Mouse (Mus musculus) limb, embryonic 14.5 days (tissue): ENCODE measurements at regions not wholly inside any gene's neighbourhood (a gene's known extent, or its start where the extent isn't known, plus 50 kb on each side); places are given as distances from the start of the nearest gene placed in this dataset.

Source experiments
- ATAC-seq: fragments of 200-750 bp; cut with Nextera tagmentation; 2 replicates; pipeline ENCODE4 v1.8.0; 2017; ENCODE audit warnings: low read depth, moderate number of reproducible peaks, moderate TSS enrichment; ENCODE audit not compliant: low FRiP score
- DNase-seq: peaks from one replicate; pipeline ENCODE4 v3.0.0-alpha.2; 2015; ENCODE audit warnings: low spot score
- H3K27ac ChIP-seq: fragments of 300-500 bp; sonication (generic); replicated peaks from 2 replicates; pipeline ENCODE4 v1.5.1; 2014; ENCODE audit warnings: low read depth, mild to moderate bottlenecking, low read length, moderate library complexity, mixed read lengths
- H3K27me3 ChIP-seq: fragments of 300-500 bp; sonication (generic); 2 replicates; pipeline ENCODE4 v1.6.1; 2014; ENCODE audit warnings: low read length, mixed read lengths; ENCODE audit not compliant: control insufficient read depth, insufficient read depth
- H3K36me3 ChIP-seq: fragments of 300-500 bp; sonication (generic); 2 replicates; pipeline ENCODE4 v1.6.1; 2014; ENCODE audit warnings: mild to moderate bottlenecking, low read length, moderate library complexity, mixed read lengths; ENCODE audit not compliant: control insufficient read depth, insufficient read depth
- H3K4me1 ChIP-seq: fragments of 300-500 bp; sonication (generic); 2 replicates; pipeline ENCODE4 v1.6.1; 2014; ENCODE audit warnings: antibody characterized with exemption, low read length, mixed read lengths; ENCODE audit not compliant: control insufficient read depth, insufficient read depth
- H3K4me2 ChIP-seq: fragments of 300-500 bp; sonication (generic); replicated peaks from 2 replicates; pipeline ENCODE4 v1.6.1; 2014; ENCODE audit warnings: low read depth, mild to moderate bottlenecking, low read length, moderate library complexity; ENCODE audit not compliant: severe bottlenecking
- H3K4me3 ChIP-seq: fragments of 300-500 bp; sonication (generic); replicated peaks from 2 replicates; pipeline ENCODE4 v1.5.1; 2014; ENCODE audit warnings: low read length
- H3K9ac ChIP-seq: fragments of 300-500 bp; sonication (generic); 2 replicates; pipeline ENCODE4 v1.6.1; 2014; ENCODE audit warnings: mild to moderate bottlenecking, low read depth, low read length, moderate library complexity; ENCODE audit not compliant: severe bottlenecking
- H3K9me3 ChIP-seq: fragments of 300-500 bp; sonication (generic); 2 replicates; pipeline ENCODE4 v1.6.1; 2016; ENCODE audit warnings: low read length; ENCODE audit not compliant: control insufficient read depth
- POLR2A ChIP-seq: fragments of 200-500 bp; IDR thresholded peaks from 2 replicates; pipeline ENCODE4 v1.8.0; 2012; ENCODE audit warnings: inconsistent platforms, mild to moderate bottlenecking, moderate library complexity, borderline replicate concordance; ENCODE audit not compliant: insufficient read depth, insufficient read length; ENCODE audit errors: extremely low read depth
- WGBS: fragments of 180-500 bp; shearing (Covaris S2); extraction: QIAGEN DNeasy Blood & Tissue Kit; methylation state at CpG from one replicate; pipeline ENCODE4 v1.1.7; 2014; 5-methylcytosine and 5-hydroxymethylcytosine counted together

GRCm38 (mm10) chr5:58286680-58287223, 569.0 kb downstream of the Pcdh7 start:
- Histone ChIP-seq H3K9ac (no peak overlapping the region), H3K36me3 (no peaks in the 10 kb centered on the region), H3K4me3 (no peak overlapping the region), H3K4me1 (no peaks in the 10 kb centered on the region), H3K27ac (no peak overlapping the region), H3K4me2 (no peak overlapping the region), H3K27me3 (no peaks in the 10 kb centered on the region), H3K9me3 (no peaks in the 10 kb centered on the region)
- WGBS = 19% methylated on average over 2 of the region's 2 CpGs
- ATAC-seq (peak; percentile 12; the same call in 1 of the 2 replicates), DNase-seq (peak; percentile 27)
- no peak for TF ChIP-seq POLR2A

GRCm38 (mm10) chr5:58291261-58291660, 573.5 kb downstream of the Pcdh7 start:
- WGBS = 95% methylated on average over 2 of the region's 2 CpGs
- no peak for TF ChIP-seq POLR2A
- H3K27ac ChIP-seq = no peak overlapping the region
- no peaks in the 10 kb centered on the region for H3K36me3 ChIP-seq
- no peak overlapping the region for H3K4me3 ChIP-seq
- no peaks in the 10 kb centered on the region for H3K4me1 ChIP-seq
- H3K27me3 ChIP-seq = no peaks in the 10 kb centered on the region
- no peak overlapping the region for H3K9ac ChIP-seq
- ATAC-seq (no peak), DNase-seq (no peak)
- no peaks in the 10 kb centered on the region for H3K9me3 ChIP-seq
- no peak overlapping the region for H3K4me2 ChIP-seq

- Histone ChIP-seq H3K9ac (no peak overlapping the region), H3K27ac (no peak overlapping the region), H3K4me1 (no peaks in the 10 kb centered on the region), H3K9me3 (no peaks in the 10 kb centered on the region), H3K36me3 (no peaks in the 10 kb centered on the region), H3K4me2 (no peak overlapping the region), H3K4me3 (no peak overlapping the region), H3K27me3 (no peaks in the 10 kb centered on the region)
- ATAC-seq = no peak
- no peak for DNase-seq
- WGBS = 87% methylated on average over 3 of the region's 3 CpGs
- TF ChIP-seq POLR2A = no peak
These were observed 577.1 kb downstream of the Pcdh7 start for GRCm38 (mm10) chr5:58294903-58295302.

GRCm38 (mm10) chr5:58331356-58331755, 613.6 kb downstream of the Pcdh7 start:
- Histone ChIP-seq H3K27ac (no peak overlapping the region), H3K27me3 (no peaks in the 10 kb centered on the region), H3K4me3 (no peak overlapping the region), H3K4me2 (no peak overlapping the region), H3K4me1 (no peaks in the 10 kb centered on the region), H3K36me3 (no peaks in the 10 kb centered on the region), H3K9me3 (no peaks in the 10 kb centered on the region), H3K9ac (no peak overlapping the region)
- DNase-seq (no peak), ATAC-seq (no peak)
- no peak for TF ChIP-seq POLR2A
- WGBS = 67% methylated on average over 3 of the region's 3 CpGs
